Mouse (Mus musculus) hindbrain, embryonic 13.5 days (tissue): ENCODE results near the gene Slc17a4. TPM values are rescaled to one million over a fixed set of nuclear protein-coding genes. Genes with fewer than 3 reads are reported as not detected.

Source experiments
- ATAC-seq: fragments of 200-750 bp; cut with Nextera tagmentation; 2 replicates; pipeline ENCODE4 v1.8.0; 2017; ENCODE audit warnings: moderate TSS enrichment; ENCODE audit not compliant: low FRiP score
- H3K27ac ChIP-seq: fragments of 300-500 bp; sonication (generic); 2 replicates; pipeline ENCODE4 v1.5.1; 2015; ENCODE audit warnings: inconsistent platforms, mild to moderate bottlenecking, moderate library complexity
- H3K27me3 ChIP-seq: fragments of 300-500 bp; sonication (generic); 2 replicates; pipeline ENCODE4 v1.6.1; 2015; ENCODE audit warnings: mild to moderate bottlenecking, inconsistent platforms
- H3K36me3 ChIP-seq: fragments of 300-500 bp; sonication (generic); 2 replicates; pipeline ENCODE4 v1.6.1; 2015; ENCODE audit warnings: mild to moderate bottlenecking, inconsistent platforms
- H3K4me1 ChIP-seq: fragments of 300-500 bp; sonication (generic); replicated peaks from 2 replicates; pipeline ENCODE4 v1.6.1; 2015; ENCODE audit warnings: inconsistent platforms
- H3K4me2 ChIP-seq: fragments of 300-500 bp; sonication (generic); 2 replicates; pipeline ENCODE4 v1.6.1; 2015; ENCODE audit warnings: inconsistent platforms, mild to moderate bottlenecking, moderate library complexity
- H3K4me3 ChIP-seq: fragments of 300-500 bp; sonication (generic); 2 replicates; pipeline ENCODE4 v1.5.1; 2015; ENCODE audit warnings: mild to moderate bottlenecking, inconsistent platforms
- H3K9ac ChIP-seq: fragments of 300-500 bp; sonication (generic); 2 replicates; pipeline ENCODE4 v1.6.1; 2015; ENCODE audit warnings: mild to moderate bottlenecking, inconsistent platforms
- H3K9me3 ChIP-seq: fragments of 300-500 bp; sonication (generic); 2 replicates; pipeline ENCODE4 v1.6.1; 2016; ENCODE audit warnings: inconsistent platforms
- WGBS: fragments of 180-500 bp; shearing (Covaris S2); methylation state at CpG from one replicate; pipeline ENCODE4 v1.1.7; 2015; 5-methylcytosine and 5-hydroxymethylcytosine counted together
- polyA plus RNA-seq: library from polyadenylated mRNA; unstranded; fragments of >200 nt; fragmentation: Nextera tagmentation; extraction: Ambion mirVana; gene quantifications from 2 replicates; pipeline ENCODE4 v1.2.1, GENCODE M21; 2015

Slc17a4 gene
- polyA plus RNA-seq: 0.09 TPM in 1 of 2 replicates, not detected in the other

DNA sequence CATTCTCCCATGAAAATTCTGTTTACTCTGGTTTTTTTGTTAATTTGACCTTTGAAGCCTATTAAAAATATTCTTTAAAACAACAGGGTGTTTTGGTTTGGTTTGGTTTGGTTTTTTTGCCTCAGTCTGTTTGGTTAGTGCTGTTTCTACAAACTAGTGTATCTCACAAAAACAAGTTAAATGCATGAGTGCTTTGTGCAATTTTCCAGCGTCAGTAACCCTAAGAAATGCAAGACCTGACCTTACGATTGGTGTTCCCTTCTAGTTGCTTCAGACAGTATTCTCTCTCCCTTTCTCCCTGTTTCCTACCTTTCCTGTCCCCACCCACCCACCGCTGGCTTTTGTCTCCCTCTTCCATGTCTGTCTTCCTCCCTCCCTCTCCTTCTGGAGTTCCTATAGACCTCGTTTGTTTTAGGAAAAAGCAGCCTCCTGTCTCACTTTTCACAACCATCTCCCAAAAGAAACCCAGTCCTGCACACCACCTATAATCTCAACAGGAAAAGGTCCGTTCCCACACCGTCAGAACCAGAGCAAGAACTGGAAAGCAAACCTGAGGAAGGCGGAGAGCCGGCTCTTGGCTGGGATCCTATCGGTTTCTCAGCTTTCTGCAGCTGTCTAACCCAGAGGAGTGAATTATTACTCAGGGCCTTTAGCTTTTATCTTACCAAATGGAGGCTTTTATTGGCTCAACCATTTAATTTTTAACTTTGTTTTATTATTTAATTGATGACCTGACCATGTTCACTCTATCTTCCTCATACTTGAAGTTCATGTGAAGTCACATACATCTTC lies at the start of gene Slc17a4:
Gene Slc17a4 (minus strand): TSS at position 634 of the 792 bp plus-strand sequence.
- WGBS: 70% methylated on average over 9 of the region's 9 CpGs
- ATAC-seq: no peak
- Histone ChIP-seq H3K9me3 (no peaks in the 10 kb centered on the region), H3K36me3 (no peaks in the 10 kb centered on the region), H3K27me3 (no peaks in the 10 kb centered on the region), H3K4me2 (no peak within 1 kb of the TSS), H3K4me1 (no peaks in the 10 kb centered on the region), H3K27ac (no peak within 1 kb of the TSS), H3K9ac (no peak within 1 kb of the TSS), H3K4me3 (no peak within 1 kb of the TSS)

DNA sequence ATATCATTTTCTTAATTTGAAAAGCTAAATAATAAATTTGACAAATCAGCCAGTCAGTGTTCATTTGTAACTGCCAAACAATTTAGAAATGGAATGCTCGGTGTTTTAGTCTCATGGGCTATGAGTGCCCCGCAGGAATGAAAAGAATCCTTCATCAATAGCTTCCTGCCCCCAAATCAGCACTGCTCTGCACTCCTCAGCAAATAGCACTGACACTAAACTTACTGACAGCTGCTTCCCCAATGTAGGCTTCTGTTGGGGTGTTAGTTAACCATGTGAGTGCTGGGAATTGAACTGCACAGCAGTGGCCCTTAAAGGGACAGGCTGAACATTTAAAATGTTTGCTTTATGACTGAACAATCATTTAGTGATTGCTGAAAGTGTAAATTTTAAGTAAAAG lies 45.0 kb upstream of the Slc17a4 start:
- Histone ChIP-seq H3K27ac (0 out of 2 replicates have a peak overlapping the region, but pooled peaks have one; percentile 55), H3K27me3 (no peaks in the 10 kb centered on the region), H3K9ac (no peak overlapping the region), H3K36me3 (no peaks in the 10 kb centered on the region), H3K4me1 (peaks cover 3% of the 10 kb centered on the region; the same call in 1 of the 2 replicates), H3K4me3 (no peak overlapping the region), H3K4me2 (no peak overlapping the region), H3K9me3 (no peaks in the 10 kb centered on the region)
- no peak for ATAC-seq
- WGBS: 23% methylated on average over 2 of the region's 2 CpGs

DNA sequence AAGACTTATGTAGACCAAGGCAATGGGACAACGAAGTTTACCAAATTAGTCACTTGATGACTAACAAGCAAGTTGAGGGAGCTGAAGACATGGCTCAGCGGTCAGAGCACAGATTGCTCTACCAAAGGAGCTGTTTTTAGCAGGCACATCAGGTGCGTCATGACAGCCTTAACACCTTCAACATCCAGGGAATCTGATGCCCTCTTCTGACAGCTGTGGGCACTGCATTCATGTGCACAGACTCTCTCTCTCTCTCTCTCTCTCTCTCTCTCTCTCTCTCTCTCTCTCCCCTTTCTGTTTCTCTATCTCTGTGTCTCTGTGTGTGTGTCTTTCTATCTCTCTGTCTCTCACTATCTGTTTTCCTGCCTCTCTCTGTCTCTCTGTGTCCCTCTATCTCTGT lies 36.1 kb upstream of the Slc17a4 start:
- H3K4me2 ChIP-seq: no peak overlapping the region
- H3K27me3 ChIP-seq: no peaks in the 10 kb centered on the region
- ATAC-seq: no peak
- 75% methylated on average over 3 of the region's 3 CpGs for WGBS
- no peak overlapping the region for H3K4me3 ChIP-seq
- H3K27ac ChIP-seq: no peak overlapping the region
- no peaks in the 10 kb centered on the region for H3K36me3 ChIP-seq
- H3K9ac ChIP-seq: no peak overlapping the region
- H3K9me3 ChIP-seq: no peaks in the 10 kb centered on the region
- H3K4me1 ChIP-seq: 0 out of 2 replicates have a peak, but pooled peaks cover 8% of the 10 kb centered on the region

DNA sequence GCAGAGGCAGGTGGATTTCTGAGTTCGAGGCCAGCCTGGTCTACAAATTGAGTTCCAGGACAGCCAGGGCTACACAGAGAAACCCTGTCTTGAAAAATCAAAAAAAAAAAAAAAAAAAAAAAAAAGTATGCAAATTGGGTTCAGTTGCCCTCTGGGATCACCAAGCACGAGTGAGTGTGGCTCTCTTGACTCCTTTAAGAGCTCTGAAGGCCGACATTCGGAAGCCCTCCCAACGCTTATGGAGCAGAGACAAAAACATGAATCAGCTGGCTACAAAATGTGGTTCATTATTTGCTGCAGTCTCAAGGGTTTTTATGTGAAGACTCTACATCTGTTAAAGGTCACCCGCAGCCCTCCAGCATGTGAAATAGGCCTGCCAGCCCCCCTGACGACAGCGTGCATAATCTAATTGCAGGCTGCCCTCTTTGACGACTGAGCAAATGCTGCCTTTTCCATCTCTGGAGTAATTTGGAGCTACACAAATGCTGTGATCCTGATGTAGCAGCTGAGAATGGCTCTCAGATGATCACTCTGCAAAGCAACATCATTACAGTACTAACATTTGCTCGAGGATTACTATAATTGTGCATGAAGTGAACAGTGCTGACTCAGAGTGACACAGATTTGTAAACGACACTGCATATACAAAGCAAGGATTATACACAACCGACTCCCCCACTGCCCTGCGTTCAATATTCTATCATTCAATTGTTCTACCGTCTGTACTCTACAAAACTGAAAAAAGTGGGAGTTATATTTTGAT lies 34.9 kb upstream of the Slc17a4 start:
- no peaks in the 10 kb centered on the region for H3K36me3 ChIP-seq
- no peak overlapping the region for H3K4me3 ChIP-seq
- 0 out of 2 replicates have a peak, but pooled peaks cover 8% of the 10 kb centered on the region for H3K4me1 ChIP-seq
- no peak overlapping the region for H3K4me2 ChIP-seq
- no peaks in the 10 kb centered on the region for H3K27me3 ChIP-seq
- WGBS: 29% methylated on average over 14 of the region's 14 CpGs
- no peak overlapping the region for H3K9ac ChIP-seq
- no peaks in the 10 kb centered on the region for H3K9me3 ChIP-seq
- H3K27ac ChIP-seq: peak overlapping the region; percentile 3; the same call in 1 of the 2 replicates
- ATAC-seq: peak; percentile 85

- no peak for ATAC-seq
- no peak overlapping the region for H3K9ac ChIP-seq
- no peak overlapping the region for H3K4me2 ChIP-seq
- H3K4me3 ChIP-seq: no peak overlapping the region
- no peak overlapping the region for H3K27ac ChIP-seq
- no peaks in the 10 kb centered on the region for H3K27me3 ChIP-seq
- 0 out of 2 replicates have a peak, but pooled peaks cover 8% of the 10 kb centered on the region for H3K4me1 ChIP-seq
- WGBS: 14% methylated on average over 2 of the region's 2 CpGs
- no peaks in the 10 kb centered on the region for H3K36me3 ChIP-seq
- H3K9me3 ChIP-seq: no peaks in the 10 kb centered on the region
These were observed 31.4 kb upstream of the Slc17a4 start for GRCm38 (mm10) chr13:23946254-23946653.

DNA sequence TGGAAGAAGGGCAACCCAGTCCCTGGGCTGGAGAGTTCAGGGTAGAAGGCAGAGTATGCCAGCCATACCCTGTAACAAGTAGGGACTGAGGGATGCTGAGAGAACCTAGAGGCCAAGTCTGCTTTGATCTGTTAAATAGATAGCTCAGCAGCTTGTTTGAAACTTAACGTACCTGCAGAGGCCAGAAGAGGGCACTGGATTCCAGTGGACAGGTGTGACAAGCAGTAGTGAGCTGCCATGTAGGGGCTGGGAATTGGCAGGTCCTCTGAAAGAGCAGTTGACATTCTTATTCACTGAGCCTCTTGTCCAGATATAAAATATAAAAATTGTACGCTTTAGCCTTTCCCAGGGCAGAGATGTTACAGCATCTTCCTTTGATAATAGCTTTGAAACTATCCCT lies 28.1 kb upstream of the Slc17a4 start:
- Histone ChIP-seq H3K4me3 (no peak overlapping the region), H3K27ac (no peak overlapping the region), H3K9ac (no peak overlapping the region), H3K36me3 (no peaks in the 10 kb centered on the region), H3K9me3 (no peaks in the 10 kb centered on the region), H3K4me1 (0 out of 2 replicates have a peak, but pooled peaks cover 3% of the 10 kb centered on the region), H3K27me3 (no peaks in the 10 kb centered on the region), H3K4me2 (no peak overlapping the region)
- ATAC-seq: no peak
- WGBS: 56% methylated on average over 2 of the region's 2 CpGs

GRCm38 (mm10) chr13:23940291-23940690 lies 25.5 kb upstream of the Slc17a4 start:
- Histone ChIP-seq H3K4me2 (no peak overlapping the region), H3K27ac (no peak overlapping the region), H3K27me3 (no peaks in the 10 kb centered on the region), H3K4me3 (no peak overlapping the region), H3K9ac (no peak overlapping the region), H3K36me3 (no peaks in the 10 kb centered on the region), H3K4me1 (no peaks in the 10 kb centered on the region), H3K9me3 (no peaks in the 10 kb centered on the region)
- 71% methylated on average over 6 of the region's 6 CpGs for WGBS
- no peak for ATAC-seq

DNA sequence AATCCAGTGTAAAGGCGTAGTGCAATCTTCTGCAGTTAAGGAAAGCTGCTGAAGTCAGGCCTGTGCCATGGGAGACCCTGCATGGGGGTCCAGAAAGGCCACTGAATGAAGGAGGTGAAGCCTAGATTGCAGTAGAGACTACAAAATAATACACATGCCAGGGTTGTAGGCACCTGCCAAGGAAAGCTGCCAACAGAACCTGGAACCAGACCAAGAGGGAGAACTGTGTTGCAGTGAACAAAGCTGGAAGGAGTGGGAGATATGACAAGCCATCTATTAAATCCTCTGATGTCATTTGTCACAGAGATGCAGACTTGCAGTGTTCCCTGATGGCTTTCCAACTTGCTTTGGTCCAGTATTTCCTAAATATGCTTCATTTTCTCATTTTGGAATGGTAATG lies 23.9 kb upstream of the Slc17a4 start:
- no peak overlapping the region for H3K9ac ChIP-seq
- H3K27me3 ChIP-seq: no peaks in the 10 kb centered on the region
- WGBS: 83% methylated on average over 1 of the region's 1 CpGs
- H3K27ac ChIP-seq: no peak overlapping the region
- no peak overlapping the region for H3K4me2 ChIP-seq
- H3K4me1 ChIP-seq: no peaks in the 10 kb centered on the region
- no peak overlapping the region for H3K4me3 ChIP-seq
- H3K36me3 ChIP-seq: no peaks in the 10 kb centered on the region
- ATAC-seq: no peak
- no peaks in the 10 kb centered on the region for H3K9me3 ChIP-seq

DNA sequence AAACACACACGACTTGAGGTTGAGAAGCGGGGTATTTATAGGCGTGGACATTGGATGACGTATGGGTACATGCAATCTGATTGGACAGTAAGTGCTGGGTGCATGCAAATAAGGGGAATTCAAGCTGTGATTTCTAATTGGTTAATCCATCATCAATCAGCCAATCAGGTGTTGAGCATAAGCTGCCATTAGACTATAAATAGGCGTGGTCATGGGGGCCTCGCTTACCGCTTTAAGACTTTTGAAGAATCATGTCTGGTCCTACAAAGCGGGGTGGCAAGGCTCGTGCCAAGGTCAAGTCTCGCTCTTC lies 19.4 kb upstream of the Slc17a4 start, which contains the start of gene Hist1h2aa:
Gene Hist1h2aa (plus strand): TSS at position 252 of the 310 bp plus-strand sequence.
- no peak within 1 kb of the TSS for H3K4me2 ChIP-seq
- H3K4me3 ChIP-seq: no peak within 1 kb of the TSS
- H3K9me3 ChIP-seq: no peaks in the 10 kb centered on the region
- H3K27ac ChIP-seq: no peak within 1 kb of the TSS
- no peaks in the 10 kb centered on the region for H3K36me3 ChIP-seq
- 95% methylated on average over 10 of the region's 10 CpGs for WGBS
- H3K27me3 ChIP-seq: no peaks in the 10 kb centered on the region
- ATAC-seq: no peak
- H3K4me1 ChIP-seq: no peaks in the 10 kb centered on the region
- no peak within 1 kb of the TSS for H3K9ac ChIP-seq

GRCm38 (mm10) chr13:23933421-23934210 lies 18.8 kb upstream of the Slc17a4 start, which contains the start of gene Hist1h2ba:
Hist1h2ba (minus strand) TSS chr13:23934156.
- WGBS: 95% methylated on average over 39 of the region's 39 CpGs
- Histone ChIP-seq H3K27ac (no peak within 1 kb of the TSS), H3K4me3 (no peak within 1 kb of the TSS), H3K9ac (no peak within 1 kb of the TSS), H3K4me2 (no peak within 1 kb of the TSS), H3K9me3 (no peaks in the 10 kb centered on the region), H3K36me3 (no peaks in the 10 kb centered on the region), H3K4me1 (no peaks in the 10 kb centered on the region), H3K27me3 (no peaks in the 10 kb centered on the region)
- no peak for ATAC-seq

DNA sequence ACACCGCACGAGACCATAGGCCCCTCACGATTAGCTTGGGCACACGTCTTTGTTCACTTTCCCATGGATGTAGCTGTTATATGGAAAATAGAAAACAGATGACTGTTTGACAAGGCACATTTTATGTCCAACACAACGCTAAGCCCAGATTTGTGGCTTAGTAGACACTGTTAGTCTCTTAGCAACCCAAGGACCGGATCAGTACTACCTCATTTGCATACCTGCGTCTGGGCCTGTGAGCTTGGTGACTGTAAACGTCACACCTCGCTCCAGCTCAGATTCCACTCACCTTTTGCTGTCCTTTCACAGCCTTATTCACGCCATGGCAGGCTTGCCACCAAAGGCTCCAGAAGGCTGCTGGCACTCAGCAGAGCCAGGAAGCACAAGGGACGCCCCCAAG lies 16.1 kb upstream of the Slc17a4 start:
- no peak for ATAC-seq
- Histone ChIP-seq H3K36me3 (no peaks in the 10 kb centered on the region), H3K9ac (no peak overlapping the region), H3K4me3 (no peak overlapping the region), H3K4me2 (no peak overlapping the region), H3K9me3 (no peaks in the 10 kb centered on the region), H3K27ac (no peak overlapping the region), H3K4me1 (no peaks in the 10 kb centered on the region), H3K27me3 (no peaks in the 10 kb centered on the region)
- WGBS: 81% methylated on average over 11 of the region's 11 CpGs

- no peak for ATAC-seq
- no peak overlapping the region for H3K4me2 ChIP-seq
- no peak overlapping the region for H3K4me3 ChIP-seq
- H3K9me3 ChIP-seq: no peaks in the 10 kb centered on the region
- 94% methylated on average over 9 of the region's 9 CpGs for WGBS
- no peaks in the 10 kb centered on the region for H3K4me1 ChIP-seq
- H3K9ac ChIP-seq: no peak overlapping the region
- H3K27ac ChIP-seq: no peak overlapping the region
- no peaks in the 10 kb centered on the region for H3K27me3 ChIP-seq
- no peaks in the 10 kb centered on the region for H3K36me3 ChIP-seq
These were observed 15.7 kb upstream of the Slc17a4 start for GRCm38 (mm10) chr13:23930461-23930860.
